ENCODE assay signal across 28 mouse cellular contexts in genomic region chr5:122589891-122590290, GRCm38 (mm10). TPM values are rescaled to one million over a fixed set of nuclear protein-coding genes. Genes with fewer than 3 reads are reported as not detected.
"Had no signal": no experiment of that assay in that cellular context is flagged by ENCODE, and none has a peak within 500 bp of the region (broad histone marks: within the 10 kb centered on the region; RNA-seq: fewer than 3 reads in every experiment).

No protein-coding gene starts in this region.

- H3K4me1 ChIP-seq: embryonic facial prominence, embryonic 10.5 days; embryonic facial prominence, embryonic 13.5 days; embryonic facial prominence, embryonic 15.5 days; forebrain, embryonic 10.5 days; forebrain, embryonic 12.5 days; forebrain, embryonic 13.5 days; forebrain, embryonic 15.5 days had no signal

- H3K4me2 ChIP-seq: embryonic facial prominence, embryonic 12.5 days; embryonic facial prominence, embryonic 13.5 days; embryonic facial prominence, embryonic 15.5 days; forebrain, embryonic 12.5 days; forebrain, embryonic 13.5 days; forebrain, embryonic 15.5 days had no signal

- DNase-seq: cerebellum, adult 18-20 months; cerebellum, adult 2 months; cerebellum, adult 8-10 months; cerebellum, adult 9-10 months; cerebellum, adult 9-11 months; cerebellum, postnatal 10 days; cerebellum, postnatal 14 days; cerebellum, postnatal 25 days; cerebellum, postnatal 36 days; embryo, embryonic 11 days; forebrain, postnatal 0 days; gastrocnemius, adult 2 months; gastrocnemius, postnatal 10 days; gastrocnemius, postnatal 14 days; gastrocnemius, postnatal 25 days; gastrocnemius, postnatal 36 days; heart, adult 11 months had no signal

- H3K4me3 ChIP-seq: embryonic facial prominence, embryonic 10.5 days; embryonic facial prominence, embryonic 12.5 days; embryonic facial prominence, embryonic 13.5 days; embryonic facial prominence, embryonic 15.5 days; erythroblast, embryonic 14.5 days; forebrain, embryonic 10.5 days; forebrain, embryonic 12.5 days; forebrain, embryonic 13.5 days; forebrain, embryonic 15.5 days; gastrocnemius, adult 2 months had no signal

- H3K9ac ChIP-seq: embryonic facial prominence, embryonic 12.5 days; embryonic facial prominence, embryonic 13.5 days; embryonic facial prominence, embryonic 15.5 days; forebrain, embryonic 12.5 days; forebrain, embryonic 13.5 days; forebrain, embryonic 15.5 days; forebrain, postnatal 0 days had no signal

- H3K27me3 ChIP-seq: embryonic facial prominence, embryonic 12.5 days; embryonic facial prominence, embryonic 13.5 days; embryonic facial prominence, embryonic 15.5 days; forebrain, embryonic 12.5 days; forebrain, embryonic 13.5 days; forebrain, embryonic 15.5 days had no signal

- ATAC-seq: forebrain, embryonic 13.5 days; forebrain, embryonic 14.5 days; forebrain, embryonic 15.5 days; forebrain, embryonic 16.5 days; forebrain, postnatal 0 days had no signal

- H3K9me3 ChIP-seq: embryonic facial prominence, embryonic 10.5 days; embryonic facial prominence, embryonic 12.5 days; embryonic facial prominence, embryonic 13.5 days; embryonic facial prominence, embryonic 15.5 days; forebrain, embryonic 10.5 days; forebrain, embryonic 12.5 days; forebrain, embryonic 13.5 days; forebrain, embryonic 15.5 days had no signal

- H3K27ac ChIP-seq: embryonic facial prominence, embryonic 10.5 days; embryonic facial prominence, embryonic 12.5 days; embryonic facial prominence, embryonic 13.5 days; embryonic facial prominence, embryonic 15.5 days; forebrain, embryonic 10.5 days; forebrain, embryonic 12.5 days; forebrain, embryonic 13.5 days; forebrain, embryonic 15.5 days; gastrocnemius, adult 2 months had no signal

RNA-seq across cellular contexts. Expression of gene Ift81, which starts 24.4 kb away (rescaled TPM):
- polyA plus RNA-seq: erythroblast, embryonic 14.5 days had no signal

RNA-seq across cellular contexts. Expression of gene P2rx7, which starts 53.8 kb away (rescaled TPM):
- polyA plus RNA-seq: erythroblast, embryonic 14.5 days had no signal
